Mouse (Mus musculus) ovary, postnatal 14 days (tissue): ENCODE results near the gene Xylt1.

Experiments used
- DNase-seq: peaks from one replicate; pipeline ENCODE4 v3.0.0; 2022; ENCODE audit warnings: low spot score

The Xylt1 gene

GRCm38 (mm10) chr7:117709901-117710607 is 329.3 kb downstream of the Xylt1 start:
- DNase-seq: no peak

GRCm38 (mm10) chr7:117716876-117717408 is 336.2 kb downstream of the Xylt1 start:
- no peak for DNase-seq

- DNase-seq: no peak
Measured at GRCm38 (mm10) chr7:117720426-117720825, 339.6 kb downstream of the Xylt1 start.
